Mouse (Mus musculus): ENCODE measurements around the gene Smim27. TPM values are rescaled to one million over a fixed set of nuclear protein-coding genes. Genes with fewer than 3 reads are reported as not detected.

Smim27 gene
- total RNA-seq (2021), result 10 to 100 TPM; 13.8 to 16.3 TPM

DNA sequence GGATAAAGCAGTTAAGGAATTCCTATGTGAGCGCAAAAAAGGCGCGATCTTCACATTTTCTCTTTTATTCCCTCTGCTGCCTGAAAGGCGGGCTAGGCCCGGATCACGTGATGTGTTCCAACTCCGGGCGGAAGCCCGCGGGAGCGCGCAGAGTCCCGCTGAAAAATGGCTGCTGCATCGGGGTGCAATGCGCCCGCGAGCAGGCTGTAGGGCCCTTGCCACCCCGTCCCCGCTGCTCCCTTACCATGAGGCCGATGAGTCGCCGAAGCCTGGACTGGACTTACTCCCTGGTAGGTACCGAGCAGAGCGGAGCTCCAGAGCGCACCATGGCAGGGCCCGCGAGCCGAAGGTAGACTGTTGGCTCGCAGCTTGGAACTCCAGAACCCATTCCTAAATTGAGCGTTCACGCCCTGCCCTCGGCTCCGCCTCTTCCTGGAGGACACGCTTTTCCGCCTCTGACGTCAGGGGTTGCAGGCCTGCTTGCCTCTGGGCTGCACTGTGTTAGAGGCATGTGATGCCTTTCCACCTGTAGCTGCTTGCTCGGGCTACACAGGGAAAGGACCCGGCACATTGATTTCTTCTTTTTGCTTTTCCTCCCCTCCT is at the start of gene Smim27, which contains the start of gene Topors:
Gene Smim27 (plus strand): TSS at position 150 of the 603 bp plus-strand sequence.
Gene Topors (minus strand): TSS at position 421 of the 603 bp plus-strand sequence.
- peak; percentile 83 to 93 for DNase-seq (ENCODE audit: extremely low spot score in 1 of 2, low spot score in 1 of 2)

DNA sequence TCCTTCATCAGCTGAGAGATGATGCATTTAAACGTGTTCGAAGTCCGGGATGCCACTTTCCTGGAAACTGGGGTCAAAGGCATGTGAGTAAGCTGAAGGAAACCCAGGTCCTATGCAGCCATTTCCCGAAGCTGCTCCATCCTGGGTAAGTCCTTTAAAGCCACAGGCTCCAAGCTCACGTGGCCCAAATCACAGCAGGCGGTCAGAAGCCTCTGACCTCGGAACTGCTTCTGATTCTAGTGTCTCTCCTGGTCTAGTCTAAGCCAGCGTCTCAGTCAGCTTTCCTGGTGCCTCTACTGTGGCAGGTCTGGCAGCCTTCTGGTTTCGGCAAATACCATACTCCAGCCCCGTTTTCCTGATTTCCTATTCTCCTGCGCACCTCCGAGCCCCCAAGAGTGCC is 48.9 kb upstream of the Smim27 start:
- no peak for DNase-seq (ENCODE audit: extremely low spot score in 1 of 2, low spot score in 1 of 2)

DNA sequence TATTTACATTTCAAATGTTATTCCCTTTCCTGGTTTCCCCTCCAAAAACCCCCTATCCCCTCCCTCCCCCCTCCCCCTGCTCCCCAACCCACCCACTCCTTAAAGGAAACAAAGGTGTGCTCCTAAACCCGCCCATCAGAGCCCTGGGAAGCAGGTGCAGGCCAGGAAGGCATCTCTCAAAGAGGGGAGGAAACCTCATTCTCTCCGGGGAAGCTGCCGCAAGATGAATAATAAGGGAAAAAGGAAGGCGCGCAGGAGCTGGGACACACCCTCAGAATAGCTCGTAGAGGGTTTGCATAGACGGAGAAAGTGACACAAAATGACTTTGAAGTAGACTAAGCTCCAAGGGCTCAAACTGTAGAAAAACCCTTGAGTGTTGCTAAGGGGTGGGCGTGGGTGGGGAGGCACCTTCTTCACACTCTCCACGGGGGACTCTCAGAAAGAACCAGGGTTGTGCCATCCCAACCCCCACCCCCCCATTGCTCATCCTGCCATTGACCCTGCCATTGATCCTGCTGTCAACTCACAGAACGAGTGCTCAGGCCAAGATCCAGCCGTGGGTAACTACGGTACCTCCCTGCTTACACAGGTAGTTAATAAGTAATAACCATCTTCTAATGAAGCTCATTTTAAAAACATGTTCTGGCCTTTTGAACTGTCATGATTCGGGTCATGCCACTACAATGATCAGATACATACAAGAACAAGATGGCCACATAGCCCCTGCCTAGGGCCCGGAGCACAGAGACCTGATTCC is 48.2 kb upstream of the Smim27 start:
- no peak for DNase-seq (ENCODE audit: extremely low spot score in 1 of 2, low spot score in 1 of 2)

DNA sequence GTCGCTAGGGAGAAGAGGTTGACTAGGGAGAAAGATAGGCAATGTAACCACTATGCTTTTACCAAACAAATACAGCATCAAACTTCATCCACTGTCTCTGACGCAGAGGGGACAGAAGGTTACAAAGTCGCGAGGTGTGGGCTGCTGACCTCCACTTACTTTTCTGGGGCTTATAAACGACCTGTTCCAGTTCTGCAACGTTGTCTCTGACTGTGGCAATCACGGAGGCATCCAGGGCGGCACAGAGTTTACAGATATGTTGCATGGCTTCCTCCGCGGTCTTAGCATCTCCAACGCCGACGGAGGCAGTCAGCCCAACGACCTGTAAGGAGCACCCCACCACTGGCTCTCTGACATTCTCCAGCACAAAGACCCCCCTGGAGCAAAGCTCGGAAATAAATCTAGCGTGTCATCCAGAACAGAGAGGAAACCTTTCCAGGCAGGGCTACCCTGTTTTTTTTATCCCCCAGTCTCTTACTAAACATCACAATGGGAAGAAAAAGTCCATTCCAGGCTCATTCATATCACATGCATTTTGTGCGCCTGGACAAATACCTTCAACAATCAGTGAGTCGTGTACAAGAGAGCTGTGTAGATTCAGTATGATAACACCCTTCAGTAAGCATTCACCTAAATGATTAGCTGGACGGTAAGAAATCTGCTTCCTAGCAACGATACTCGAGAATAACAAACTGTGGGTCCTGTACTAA is 47.3 kb upstream of the Smim27 start:
- no peak for DNase-seq (ENCODE audit: extremely low spot score in 1 of 2, low spot score in 1 of 2)

DNA sequence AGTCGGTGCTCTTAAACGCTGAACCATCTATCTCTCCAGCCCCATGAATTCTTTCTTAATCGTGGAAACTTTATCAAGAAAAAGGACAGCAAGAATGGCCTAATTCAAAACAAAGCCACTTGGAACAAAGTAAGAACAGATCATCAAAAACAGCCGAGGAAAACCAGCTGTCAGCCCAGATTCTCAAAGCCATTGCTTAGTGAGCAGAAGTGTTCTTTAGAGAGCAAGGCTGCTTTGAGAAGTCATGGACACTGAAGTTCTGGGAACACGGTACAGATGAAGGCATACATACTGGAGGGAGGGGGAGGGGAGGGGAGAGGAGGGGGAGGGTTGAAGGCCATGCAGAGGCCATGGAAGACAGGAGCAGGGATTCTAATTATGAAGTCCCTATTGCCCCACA is 43.3 kb upstream of the Smim27 start:
- DNase-seq (ENCODE audit: extremely low spot score in 1 of 2, low spot score in 1 of 2), result no peak

DNA sequence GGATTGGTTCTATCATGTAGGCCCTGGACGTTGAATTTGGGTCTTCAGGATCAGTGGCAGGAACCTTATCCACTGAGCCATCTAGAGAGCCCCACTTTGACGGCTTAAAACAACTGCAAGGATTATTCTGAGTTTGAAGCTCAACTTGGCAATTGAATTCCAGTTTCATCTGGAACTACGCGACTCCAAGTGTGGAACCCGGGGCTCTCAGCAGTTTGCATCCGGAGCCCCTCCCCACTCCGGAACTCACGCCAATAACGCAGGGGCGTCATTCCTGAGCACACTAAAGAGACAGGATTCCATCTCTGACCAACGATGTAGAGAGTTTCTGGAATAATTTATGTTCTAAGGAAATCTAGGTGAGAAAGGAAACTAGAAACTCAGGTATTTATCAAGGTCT is 42.2 kb upstream of the Smim27 start:
- DNase-seq (ENCODE audit: extremely low spot score in 1 of 2, low spot score in 1 of 2), result no peak

DNA sequence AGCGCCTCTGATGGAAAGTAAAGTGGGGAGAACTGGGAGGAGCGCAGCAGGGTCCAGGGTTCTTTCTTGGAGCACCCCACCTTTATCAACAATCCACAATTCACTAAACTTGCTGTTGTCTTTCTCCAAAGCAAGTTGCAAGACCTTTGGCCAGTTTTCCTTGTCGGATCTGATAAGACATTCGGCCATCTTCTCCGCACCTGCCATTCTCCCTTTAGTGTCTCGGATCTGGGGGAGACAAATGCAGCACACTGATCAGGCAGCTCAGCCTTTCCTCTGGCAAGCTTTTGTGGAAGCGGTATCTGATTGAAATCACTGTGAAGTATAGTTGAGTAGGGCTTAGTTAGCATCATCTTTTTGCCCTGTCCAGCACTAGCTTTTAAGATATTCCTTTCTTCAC is 41.5 kb upstream of the Smim27 start:
- DNase-seq (ENCODE audit: extremely low spot score in 1 of 2, low spot score in 1 of 2), result no peak

DNA sequence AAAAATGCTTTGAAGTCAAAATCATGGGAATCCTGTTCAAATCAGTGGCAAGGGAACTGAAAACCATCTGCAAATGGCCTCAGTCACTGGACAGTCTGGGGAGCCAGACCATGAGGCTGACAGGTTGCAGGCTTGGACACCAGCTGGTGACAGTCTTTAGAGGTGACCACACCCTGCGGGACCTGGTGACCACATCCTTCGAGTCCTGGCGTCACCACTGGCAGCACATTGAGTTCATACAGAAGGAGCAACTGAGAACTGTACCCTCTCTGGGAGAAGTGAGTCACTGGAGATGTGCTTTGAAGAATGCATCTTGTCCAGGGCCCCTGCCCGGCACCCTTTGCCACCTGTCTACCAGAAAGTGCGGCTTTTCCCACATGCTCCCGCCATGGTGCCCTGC is 39.7 kb upstream of the Smim27 start:
- DNase-seq (ENCODE audit: extremely low spot score in 1 of 2, low spot score in 1 of 2), result no peak

DNA sequence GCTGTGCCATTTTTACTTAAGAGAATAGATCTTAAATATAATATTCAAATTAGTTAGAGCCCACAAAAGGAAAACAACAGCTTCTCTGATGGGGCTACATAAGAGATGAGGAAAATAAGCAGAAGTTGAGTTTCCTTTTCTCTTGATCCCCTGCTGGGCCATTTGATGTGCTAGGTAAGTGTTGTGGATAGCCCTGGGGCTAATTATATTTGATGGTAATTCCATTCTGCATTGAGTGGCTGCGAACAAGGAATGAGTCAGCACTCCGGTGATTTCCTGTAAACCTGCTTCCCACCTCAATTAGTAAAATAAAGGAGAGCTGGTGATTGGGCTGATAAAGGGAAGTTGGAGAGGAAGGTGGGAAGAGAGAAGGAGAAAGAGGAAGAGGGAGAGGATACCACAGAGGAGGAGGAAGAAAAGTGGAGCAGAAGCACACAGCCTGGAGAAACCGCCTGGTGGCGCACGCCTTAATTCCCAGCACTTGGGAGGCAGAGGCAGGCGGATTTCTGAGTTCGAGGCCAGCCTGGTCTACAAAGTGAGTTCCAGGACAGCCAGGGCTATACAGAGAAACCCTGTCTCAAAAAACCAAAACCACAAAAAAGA is 36.2 kb upstream of the Smim27 start:
- no peak for DNase-seq (ENCODE audit: extremely low spot score in 1 of 2, low spot score in 1 of 2)

DNA sequence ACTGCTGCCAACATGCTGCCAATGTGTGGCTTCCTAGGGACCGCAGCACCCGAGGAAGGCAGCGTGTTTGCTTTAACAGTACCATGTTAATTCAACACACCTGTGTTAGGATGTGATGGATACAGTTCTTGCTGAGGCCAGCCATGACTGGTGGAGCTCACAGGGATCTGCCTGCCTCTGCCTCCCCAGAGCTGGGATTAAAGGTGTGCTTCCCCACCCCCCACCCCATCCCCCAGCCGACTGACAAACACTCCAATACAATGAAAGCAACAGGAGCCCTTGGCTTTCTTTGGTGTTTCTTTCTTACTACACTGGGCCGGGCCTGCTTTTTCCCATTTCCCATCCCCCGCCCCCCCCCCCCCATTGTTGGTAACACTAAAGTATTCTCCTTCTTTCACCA is 35.1 kb upstream of the Smim27 start:
- DNase-seq (ENCODE audit: extremely low spot score in 1 of 2, low spot score in 1 of 2), result no peak

DNA sequence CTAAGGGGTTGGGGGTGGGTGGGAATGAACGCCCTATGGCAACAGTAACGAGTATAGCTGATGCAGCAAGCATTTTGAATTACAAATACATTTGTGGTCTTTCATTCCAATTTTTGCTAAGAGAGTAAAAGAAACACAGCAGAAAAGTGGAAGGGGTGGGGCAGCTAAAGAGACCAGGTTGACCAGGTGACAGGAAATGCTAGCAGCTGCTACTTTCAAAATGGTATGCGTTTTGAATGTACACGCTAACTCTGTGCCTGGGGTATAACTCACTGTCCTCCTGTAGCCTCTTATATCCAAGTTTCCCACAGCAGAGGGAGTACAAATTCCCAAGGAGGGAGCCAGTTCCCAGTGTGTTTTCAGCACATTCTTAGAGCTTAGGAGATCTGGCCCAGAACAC is 32.5 kb upstream of the Smim27 start:
- no peak for DNase-seq (ENCODE audit: extremely low spot score in 1 of 2, low spot score in 1 of 2)

DNA sequence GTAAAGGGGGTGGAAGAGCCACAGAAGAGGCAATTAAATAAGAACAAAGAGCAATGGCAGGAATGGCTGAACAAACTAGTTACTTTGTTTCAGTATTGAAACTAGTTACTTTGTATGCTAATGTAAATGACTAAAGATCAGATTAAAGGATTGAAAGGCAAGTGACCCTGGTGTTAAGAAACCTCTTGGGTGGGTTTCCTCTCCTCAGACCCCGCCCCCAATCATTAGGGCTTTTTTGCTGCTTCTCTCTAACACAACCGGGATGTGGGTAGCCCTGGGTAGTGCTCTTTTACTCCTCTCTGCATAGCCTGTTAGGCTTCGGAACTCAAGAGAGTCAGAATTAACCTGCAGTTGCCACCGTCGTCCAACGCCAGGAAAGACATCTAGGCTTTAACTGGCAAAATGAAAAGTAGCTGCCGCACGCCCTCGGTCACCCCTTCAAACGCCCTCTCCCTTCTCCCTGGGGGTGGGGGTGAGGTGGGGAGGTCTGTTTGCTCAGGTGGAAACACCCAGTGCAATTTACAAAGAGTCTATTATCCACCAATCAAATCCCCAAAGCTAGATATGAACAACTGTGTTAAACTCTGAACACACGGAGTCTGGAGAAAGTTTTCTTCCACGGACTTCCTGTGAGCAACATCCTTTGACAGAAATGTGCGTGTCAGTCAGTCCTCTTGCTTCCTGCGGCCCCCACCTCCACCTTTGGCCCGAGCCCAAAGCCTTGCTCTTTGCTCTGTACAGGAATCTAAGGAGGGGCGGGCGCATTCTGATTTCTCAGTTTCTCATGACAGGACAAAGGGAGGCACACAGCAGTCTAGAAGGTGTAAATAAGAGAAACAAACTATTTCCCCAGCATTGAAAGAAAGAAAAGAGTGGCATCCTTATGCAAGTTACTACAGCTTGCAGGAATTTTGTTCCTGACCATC is 30.6 kb upstream of the Smim27 start:
- DNase-seq (ENCODE audit: extremely low spot score in 1 of 2, low spot score in 1 of 2), result no peak

DNA sequence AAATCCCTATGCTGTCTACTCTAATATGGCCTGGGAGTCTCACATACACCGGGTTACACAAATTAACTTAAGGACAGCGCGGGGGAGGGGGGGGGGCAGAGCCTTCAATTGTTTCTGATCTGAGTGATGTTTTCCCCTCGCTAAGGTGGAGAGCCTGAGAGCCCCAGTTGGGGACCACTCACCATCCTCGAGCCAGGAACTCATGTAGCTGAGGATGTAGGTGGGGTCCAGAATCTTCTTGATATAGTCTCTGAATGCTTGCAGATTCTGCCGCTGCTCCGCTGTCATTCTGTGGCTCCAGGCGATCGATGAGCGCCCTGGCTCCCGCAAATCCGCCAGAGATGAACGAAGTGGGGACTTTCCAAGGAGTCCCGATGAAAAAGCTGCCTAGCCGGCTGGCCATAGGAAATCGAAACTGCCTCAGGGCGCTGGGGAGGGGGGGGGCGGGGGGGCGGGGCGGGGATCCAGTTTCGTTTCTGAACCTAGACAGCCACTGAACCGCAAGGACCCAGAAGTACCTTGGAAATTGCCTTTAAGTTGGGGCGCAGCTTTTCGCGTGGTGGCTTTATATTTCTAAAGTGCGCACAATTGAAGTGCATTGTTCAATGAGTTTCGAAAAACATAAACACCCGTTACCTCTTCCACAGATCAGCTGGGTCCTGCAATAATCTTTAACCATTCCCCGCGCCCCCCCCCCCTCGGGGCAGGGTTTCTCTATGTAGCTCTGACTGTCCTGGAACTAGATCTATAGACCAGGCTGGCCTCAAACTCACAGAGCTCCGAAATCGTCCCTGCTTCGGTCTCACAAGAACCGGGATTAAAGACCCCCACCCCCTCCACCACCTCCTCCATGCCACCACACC is 29.7 kb upstream of the Smim27 start, which contains the start of gene Ddx58:
Gene Ddx58 (minus strand): TSS at position 420 of the 863 bp plus-strand sequence.
- no peak for DNase-seq (ENCODE audit: extremely low spot score in 1 of 2, low spot score in 1 of 2)

DNA sequence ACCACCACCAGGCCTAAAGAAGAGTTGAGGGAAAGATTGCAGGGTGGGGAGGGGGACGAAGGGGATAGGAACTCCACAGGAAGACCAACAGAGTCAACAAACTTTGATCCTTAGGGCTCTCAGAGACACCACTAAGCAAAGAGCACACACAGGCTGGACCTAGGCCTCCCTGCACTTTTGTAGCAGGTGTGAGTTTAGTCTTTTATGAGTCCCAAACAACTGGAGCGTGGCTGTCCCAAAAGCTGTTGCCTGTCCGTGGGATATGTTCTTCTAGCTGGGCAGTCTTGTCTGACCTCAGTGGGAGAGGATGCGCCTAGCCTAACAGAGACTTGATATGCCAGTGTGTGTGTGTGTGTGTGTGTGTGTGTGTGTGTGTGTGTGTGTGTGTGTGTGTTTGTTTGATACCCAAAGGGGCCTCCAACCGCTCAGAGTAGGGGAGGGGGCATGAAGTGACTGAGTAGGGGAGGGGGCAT is 29.1 kb upstream of the Smim27 start:
- no peak for DNase-seq (ENCODE audit: extremely low spot score in 1 of 2, low spot score in 1 of 2)

DNA sequence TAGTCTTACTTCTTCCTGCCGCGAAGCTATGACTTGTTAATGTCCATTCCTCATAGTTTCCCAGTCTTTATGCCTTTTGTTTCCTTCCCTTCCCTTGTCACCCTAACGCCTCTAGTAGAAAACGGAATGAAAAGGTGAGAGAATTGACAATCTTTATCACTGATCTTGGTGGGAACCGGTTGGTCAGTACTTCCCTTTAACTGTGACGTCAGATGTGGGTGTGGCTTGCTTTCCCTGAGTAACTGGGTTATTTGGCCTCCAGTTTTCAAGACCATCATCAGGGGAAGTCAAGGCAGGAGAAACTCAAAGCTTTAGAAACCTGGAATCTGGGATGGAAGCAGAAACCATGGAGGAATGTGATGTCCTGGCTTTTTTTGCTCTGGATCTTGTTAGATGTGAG is 27.5 kb upstream of the Smim27 start:
- no peak for DNase-seq (ENCODE audit: extremely low spot score in 1 of 2, low spot score in 1 of 2)

DNA sequence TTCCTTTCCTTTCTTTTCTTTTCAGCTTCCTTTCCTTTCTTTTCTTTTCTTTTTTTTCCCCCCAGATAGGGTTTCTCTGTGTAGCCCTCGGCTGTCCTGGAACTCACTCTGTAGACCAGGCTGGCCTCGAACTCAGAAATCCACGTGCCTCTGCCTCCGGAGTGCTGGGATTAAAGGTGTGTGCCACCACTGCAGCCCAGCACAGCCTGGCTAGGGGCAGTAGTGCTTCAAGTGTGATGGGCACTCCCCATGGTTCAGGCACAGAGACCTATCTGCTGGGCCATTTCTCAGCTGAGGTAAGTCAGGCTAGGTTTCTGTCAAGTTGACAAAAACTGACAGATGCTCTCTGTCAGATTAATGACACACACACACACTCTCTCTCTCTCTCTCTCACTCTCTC is 26.4 kb upstream of the Smim27 start:
- no peak for DNase-seq (ENCODE audit: extremely low spot score in 1 of 2, low spot score in 1 of 2)

DNA sequence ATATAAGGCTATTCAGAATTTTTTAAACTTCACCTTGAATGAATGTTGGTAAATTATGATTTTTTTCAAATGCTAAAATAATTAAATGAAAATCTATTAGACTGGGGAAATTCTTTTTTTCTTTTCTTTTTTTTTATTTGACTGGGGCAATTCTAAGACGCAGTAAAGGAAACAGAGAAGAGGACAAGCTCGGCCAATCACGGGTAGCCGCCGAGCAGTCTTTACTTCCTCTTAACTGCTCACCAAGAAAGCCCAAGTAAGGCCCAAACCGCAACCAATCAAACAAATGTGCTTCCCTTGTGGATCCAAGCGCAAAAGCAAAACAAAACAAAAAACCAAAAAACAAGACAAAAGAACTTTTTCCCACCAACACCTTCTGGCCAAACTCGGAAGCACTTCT is 25.3 kb upstream of the Smim27 start:
- no peak for DNase-seq (ENCODE audit: extremely low spot score in 1 of 2, low spot score in 1 of 2)

DNA sequence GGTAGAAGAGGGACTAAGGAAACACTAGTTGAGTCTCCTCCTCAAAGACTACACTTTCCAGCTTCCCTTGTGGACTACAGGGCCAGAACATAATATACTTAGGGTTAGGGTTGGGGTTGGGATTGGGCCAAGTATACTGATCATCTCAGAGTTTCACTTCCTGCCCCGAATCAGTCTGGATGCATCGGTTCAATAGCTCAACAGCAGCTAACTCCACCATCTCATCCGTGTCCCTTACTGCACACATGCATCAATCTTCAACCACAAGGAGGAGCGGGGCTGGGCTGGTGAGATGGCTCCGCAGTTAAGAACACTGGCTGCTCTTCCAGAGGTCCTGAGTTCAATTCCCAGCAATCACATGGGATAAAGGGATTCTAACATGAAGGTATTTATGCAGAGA is 18.4 kb upstream of the Smim27 start:
- no peak for DNase-seq (ENCODE audit: extremely low spot score in 1 of 2, low spot score in 1 of 2)

DNA sequence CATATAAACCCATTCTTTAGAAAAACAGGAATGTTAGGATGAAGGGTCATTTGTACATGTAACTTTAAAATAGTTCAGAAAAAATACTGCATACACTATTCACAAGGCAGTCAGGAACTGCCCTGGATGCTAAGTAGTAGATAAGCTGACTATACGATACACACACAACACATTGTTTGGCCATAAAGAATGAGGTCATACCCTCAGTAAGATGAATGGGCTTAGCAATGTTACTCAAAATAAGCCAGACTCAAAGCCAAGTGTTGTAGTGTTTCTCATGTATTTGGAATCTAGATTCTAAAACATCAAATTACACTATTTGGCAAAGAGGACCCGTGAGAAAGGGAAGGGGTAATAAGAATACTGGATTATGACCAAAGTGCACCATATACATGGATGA is 15.6 kb upstream of the Smim27 start:
- no peak for DNase-seq (ENCODE audit: extremely low spot score in 1 of 2, low spot score in 1 of 2)
